Mouse (Mus musculus) gastrocnemius, postnatal 10 days (tissue): ENCODE data around the gene Elf3. TPM values are rescaled to one million over a fixed set of nuclear protein-coding genes. Genes with fewer than 3 reads are reported as not detected.
"Not testable (repeated sequence)": the region's sequence is repeated elsewhere in the genome, so short reads cannot be mapped to it uniquely, and the experiment has no call there.

Experiments used
- DNase-seq: peaks from one replicate; pipeline ENCODE4 v3.0.0; 2021; ENCODE audit warnings: mixed read lengths
- total RNA-seq, 2 experiments: library from RNA; stranded (reverse); gene quantifications; 2 replicates each; pipeline ENCODE4 v1.2.3; 2021

The Elf3 gene
- total RNA-seq, 2 experiments from 2014 or later = 0.23 to 0.25 TPM

- DNase-seq = no peak
Measured at GRCm38 (mm10) chr1:135237131-135237851, 21.1 kb downstream of the Elf3 start.

- no peak for DNase-seq
Measured at GRCm38 (mm10) chr1:135234771-135235170, 23.6 kb downstream of the Elf3 start.

GRCm38 (mm10) chr1:135233961-135234360 lies 24.4 kb downstream of the Elf3 start:
- DNase-seq = no peak

DNA sequence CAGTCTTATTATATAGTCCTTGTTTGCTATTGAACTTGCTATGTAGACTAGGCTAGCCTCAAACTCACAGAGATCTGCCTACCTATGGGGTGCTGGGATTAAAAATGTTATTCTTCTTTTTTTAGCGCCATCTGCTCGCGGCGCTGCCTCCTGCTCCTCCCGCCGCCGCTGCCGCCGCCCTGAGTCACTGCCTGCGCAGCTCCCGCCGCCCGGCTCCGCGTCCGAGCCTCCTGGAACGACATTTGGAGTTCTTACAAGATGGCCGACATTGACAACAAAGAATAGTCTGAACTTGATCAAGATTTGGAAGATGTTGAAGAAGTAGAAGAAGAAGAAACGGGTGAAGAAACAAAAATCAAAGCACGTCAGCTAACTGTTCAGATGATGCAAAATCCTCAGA lies 26.5 kb downstream of the Elf3 start:
- DNase-seq = not testable (repeated sequence)

- DNase-seq = no peak
Measured at GRCm38 (mm10) chr1:135227339-135227950, 30.9 kb downstream of the Elf3 start.

DNA sequence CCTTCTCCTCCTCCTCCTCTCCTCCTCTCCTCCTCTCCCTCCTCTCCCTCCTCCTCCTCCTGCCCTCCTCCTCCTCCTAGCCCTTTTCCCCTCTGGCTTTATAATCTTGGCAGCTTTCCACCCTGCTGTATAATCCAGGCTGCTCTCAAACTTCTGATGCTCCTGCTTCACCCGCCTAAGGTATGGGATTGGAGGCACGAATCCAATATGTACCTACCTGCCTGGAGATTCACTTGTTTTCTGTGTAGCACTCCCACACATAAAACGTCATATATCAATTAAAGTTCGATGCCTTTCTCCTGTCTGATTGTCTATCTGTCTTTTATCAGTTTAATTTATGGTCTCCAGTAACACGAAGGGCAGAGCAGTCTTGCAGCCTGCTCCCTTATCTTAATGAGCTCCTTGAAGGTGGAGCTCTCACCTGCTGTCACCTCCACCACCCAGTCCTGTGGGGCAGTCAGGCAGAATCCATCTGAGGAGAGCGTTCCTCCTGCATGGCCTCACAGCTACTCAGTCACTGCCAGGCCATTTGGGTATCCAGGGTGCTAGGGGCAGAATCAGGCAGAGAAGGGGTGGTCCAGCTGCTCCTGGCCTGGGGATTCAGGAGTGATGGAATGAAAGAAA lies 33.3 kb downstream of the Elf3 start:
- no peak for DNase-seq

DNA sequence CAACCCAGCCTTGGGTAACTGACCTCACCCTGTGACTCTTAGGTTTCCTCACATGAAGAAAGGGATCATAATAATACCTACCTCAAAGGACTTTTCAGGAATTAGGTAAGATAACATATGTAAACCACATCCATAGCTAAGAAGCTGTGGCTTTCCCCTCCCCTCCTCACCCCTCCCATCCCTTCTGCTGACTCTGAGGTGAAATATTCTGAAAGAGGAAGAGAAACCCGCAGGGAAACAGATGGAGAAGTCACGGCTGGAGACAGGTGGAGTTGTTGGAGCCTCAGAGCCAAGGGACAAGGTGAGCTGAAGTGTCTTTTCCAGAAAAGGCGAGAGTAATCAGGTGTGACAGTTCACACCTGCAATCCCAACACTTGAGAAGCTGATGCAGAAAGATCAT lies 34.2 kb downstream of the Elf3 start:
- no peak for DNase-seq

DNA sequence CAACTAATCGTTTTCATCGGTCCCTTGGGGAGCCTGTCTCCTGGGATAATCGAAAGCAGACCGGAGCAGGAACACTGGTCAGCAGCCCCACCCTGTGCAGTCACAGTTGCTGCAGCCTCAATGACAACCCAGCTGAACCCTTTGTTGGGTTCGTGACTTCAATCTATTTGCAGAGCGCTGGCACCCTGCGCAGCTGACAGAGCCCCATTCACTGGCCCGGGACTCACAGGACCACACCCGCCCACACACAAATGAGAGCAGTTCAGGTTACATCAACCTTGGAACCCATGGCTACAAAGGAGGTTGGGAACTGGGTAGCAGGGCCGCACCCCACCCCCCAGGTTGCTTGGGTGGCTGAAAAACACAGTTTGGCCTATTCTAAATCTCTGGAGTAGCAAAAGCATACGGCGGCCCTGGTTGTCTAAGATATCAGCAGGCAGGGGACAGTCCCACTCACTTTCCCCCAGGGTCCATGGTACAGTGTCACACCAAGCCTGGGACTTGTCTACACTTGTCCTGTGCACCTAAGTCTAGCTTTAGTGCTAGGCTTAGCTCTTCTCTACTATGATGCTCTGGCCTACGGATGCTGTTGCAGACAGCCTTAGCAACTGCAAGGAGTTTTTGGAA lies 40.6 kb downstream of the Elf3 start:
- DNase-seq = no peak

DNA sequence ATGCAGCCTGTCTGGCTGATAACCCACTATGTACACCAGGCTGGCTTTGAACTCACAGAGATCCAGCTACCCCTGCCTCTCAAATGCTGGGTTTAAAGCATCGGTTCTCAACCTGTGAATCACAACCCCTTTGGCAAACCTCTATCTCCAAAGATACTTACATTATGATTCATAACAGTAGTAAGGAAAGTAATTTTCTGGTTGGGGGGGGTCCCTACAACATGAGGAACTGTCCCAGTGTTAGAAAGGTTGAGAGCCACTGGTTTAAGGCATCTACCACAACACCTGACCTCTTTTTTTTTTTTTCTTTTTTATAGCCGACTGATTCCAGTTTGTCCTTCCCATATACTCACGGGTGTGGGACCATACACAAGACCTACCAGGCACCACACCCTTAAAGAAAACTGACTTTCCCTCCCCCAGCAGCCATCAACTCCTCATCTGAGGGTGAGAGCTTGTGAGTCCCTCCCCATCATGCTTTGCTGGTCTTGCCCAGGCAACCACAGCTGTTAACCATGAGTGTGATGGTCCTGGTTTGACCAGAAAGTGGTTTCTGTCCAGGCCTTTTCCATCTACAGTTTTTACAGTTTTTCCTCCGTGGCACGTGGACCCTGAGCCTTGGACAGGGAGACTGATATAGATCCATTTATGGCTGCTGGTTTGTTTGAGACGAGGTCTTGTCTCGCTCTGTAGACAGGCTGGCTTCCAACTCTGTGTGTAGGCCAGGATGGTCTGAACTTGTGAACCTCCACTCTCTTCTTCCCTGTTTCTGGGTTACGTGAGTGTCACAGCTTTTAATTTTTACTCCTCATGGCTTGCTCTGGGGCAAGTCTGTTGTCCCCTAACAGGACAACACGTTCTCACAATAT lies 44.4 kb downstream of the Elf3 start:
- DNase-seq = no peak

GRCm38 (mm10) chr1:135210421-135210820 lies 47.9 kb downstream of the Elf3 start:
- no peak for DNase-seq

- DNase-seq = no peak
Measured at GRCm38 (mm10) chr1:135208716-135209115, 49.7 kb downstream of the Elf3 start.

GRCm38 (mm10) chr1:135206586-135207339 lies 51.6 kb downstream of the Elf3 start:
- DNase-seq = no peak

GRCm38 (mm10) chr1:135205257-135205656 lies 53.1 kb downstream of the Elf3 start:
- DNase-seq = no peak

- no peak for DNase-seq
Measured at GRCm38 (mm10) chr1:135204196-135205126, 53.9 kb downstream of the Elf3 start.

Other genes starting within 250 kb of the Elf3 start
- 1 to 10 TPM; 1.2 to 1.6 TPM for gene Lgr6, start 153.3 kb downstream of the Elf3 start, total RNA-seq
- 1 to 10 TPM in 1 of 2 experiments, under 1 TPM in 1; 0.38 to 1.1 TPM for gene Ptpn7, start 125.9 kb downstream of the Elf3 start, total RNA-seq
- gene Arl8a, start 111.7 kb downstream of the Elf3 start, total RNA-seq = 10 to 100 TPM; 32.3 to 39.9 TPM
- 1 to 10 TPM; 2.0 to 2.6 TPM for gene Gpr37l1, start 90.9 kb downstream of the Elf3 start, total RNA-seq
- 10 to 100 TPM; 11.4 to 16.8 TPM for gene Rnpep, start 25.5 kb upstream of the Elf3 start, total RNA-seq
- 100 to 1,000 TPM; 201 to 217 TPM for gene Timm17a, start 55.2 kb upstream of the Elf3 start, total RNA-seq
- 1 to 10 TPM; 2.5 to 3.7 TPM for gene Lmod1, start 66.2 kb upstream of the Elf3 start, total RNA-seq
- 100 to 1,000 TPM; 261 to 295 TPM for gene Shisa4, start 116.7 kb upstream of the Elf3 start, total RNA-seq
- 10 to 100 TPM; 50.9 to 61.4 TPM for gene Ipo9, start 171.9 kb upstream of the Elf3 start, total RNA-seq